Mouse (Mus musculus) midbrain, embryonic 12.5 days (tissue): ENCODE measurements at regions not wholly inside any gene's neighbourhood (a gene's known extent, or its start where the extent isn't known, plus 50 kb on each side); places are given as distances from the start of the nearest gene placed in this dataset.

ENCODE experiments used
- ATAC-seq: fragments of 200-750 bp; cut with Nextera tagmentation; 2 replicates; pipeline ENCODE4 v1.8.0; 2017; ENCODE audit warnings: low read depth, moderate TSS enrichment, moderate library complexity; ENCODE audit not compliant: low FRiP score
- H3K27ac ChIP-seq: fragments of 300-500 bp; sonication (generic); replicated peaks from 2 replicates; pipeline ENCODE4 v1.5.1; 2016; ENCODE audit warnings: mild to moderate bottlenecking
- H3K27me3 ChIP-seq: fragments of 300-500 bp; sonication (generic); 2 replicates; pipeline ENCODE4 v1.6.1; 2016; ENCODE audit warnings: mild to moderate bottlenecking
- H3K36me3 ChIP-seq: fragments of 300-500 bp; sonication (generic); 2 replicates; pipeline ENCODE4 v1.6.1; 2016
- H3K4me1 ChIP-seq: fragments of 300-500 bp; sonication (generic); 2 replicates; pipeline ENCODE4 v1.6.1; 2016
- H3K4me2 ChIP-seq: fragments of 300-500 bp; sonication (generic); replicated peaks from 2 replicates; pipeline ENCODE4 v1.6.1; 2016; ENCODE audit warnings: mild to moderate bottlenecking, moderate library complexity
- H3K4me3 ChIP-seq: fragments of 300-500 bp; sonication (generic); 2 replicates; pipeline ENCODE4 v1.5.1; 2016; ENCODE audit warnings: mild to moderate bottlenecking
- H3K9ac ChIP-seq: fragments of 300-500 bp; sonication (generic); replicated peaks from 2 replicates; pipeline ENCODE4 v1.6.1; 2016; ENCODE audit warnings: mild to moderate bottlenecking, moderate library complexity
- H3K9me3 ChIP-seq: fragments of 300-500 bp; sonication (generic); 2 replicates; pipeline ENCODE4 v1.6.1; 2016; ENCODE audit warnings: mild to moderate bottlenecking
- WGBS: fragments of 180-500 bp; shearing (Covaris S2); methylation state at CpG from one replicate; pipeline ENCODE4 v1.1.7; 2016; 5-methylcytosine and 5-hydroxymethylcytosine counted together

DNA sequence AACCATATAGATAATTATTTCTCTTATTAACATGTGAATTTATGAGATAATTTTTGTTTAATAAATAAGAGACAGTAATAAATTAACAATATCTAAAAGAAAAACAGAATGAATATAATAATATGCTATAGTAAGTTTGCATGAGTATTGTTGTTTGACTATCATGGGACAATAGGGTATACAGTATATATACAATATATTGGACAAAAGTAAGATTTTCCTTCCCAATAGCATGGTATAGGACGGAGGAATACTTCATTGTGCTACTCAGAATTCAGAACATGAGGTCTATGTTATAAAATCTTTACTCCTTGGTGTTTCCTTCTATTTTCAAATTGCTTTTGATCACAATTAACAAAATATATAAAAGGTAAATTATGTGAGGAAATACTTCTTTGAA lies 771.0 kb upstream of the Pcdh20 start:
- no peaks in the 10 kb centered on the region for H3K27me3 ChIP-seq
- no peaks in the 10 kb centered on the region for H3K36me3 ChIP-seq
- WGBS = 94% methylated on average over 1 of the region's 1 CpGs
- H3K9ac ChIP-seq = no peak overlapping the region
- no peak overlapping the region for H3K4me2 ChIP-seq
- H3K27ac ChIP-seq = no peak overlapping the region
- ATAC-seq = no peak
- H3K4me1 ChIP-seq = no peaks in the 10 kb centered on the region
- no peak overlapping the region for H3K4me3 ChIP-seq
- no peaks in the 10 kb centered on the region for H3K9me3 ChIP-seq

- H3K27me3 ChIP-seq = no peaks in the 10 kb centered on the region
- H3K4me3 ChIP-seq = no peak overlapping the region
- H3K4me1 ChIP-seq = no peaks in the 10 kb centered on the region
- H3K9me3 ChIP-seq = no peaks in the 10 kb centered on the region
- 84% methylated on average over 3 of the region's 3 CpGs for WGBS
- H3K4me2 ChIP-seq = no peak overlapping the region
- no peaks in the 10 kb centered on the region for H3K36me3 ChIP-seq
- no peak overlapping the region for H3K9ac ChIP-seq
- H3K27ac ChIP-seq = no peak overlapping the region
- no peak for ATAC-seq
Measured at GRCm38 (mm10) chr14:89236501-89236900, 765.3 kb upstream of the Pcdh20 start.

- Histone ChIP-seq H3K27me3 (no peaks in the 10 kb centered on the region), H3K4me1 (0 out of 2 replicates have a peak, but pooled peaks cover 6% of the 10 kb centered on the region), H3K9me3 (no peaks in the 10 kb centered on the region), H3K27ac (no peak overlapping the region), H3K36me3 (no peaks in the 10 kb centered on the region), H3K4me3 (no peak overlapping the region), H3K9ac (no peak overlapping the region), H3K4me2 (no peak overlapping the region; the same call in 1 of the 2 replicates)
- 54% methylated on average over 8 of the region's 8 CpGs for WGBS
- no peak for ATAC-seq
Measured at GRCm38 (mm10) chr14:89230482-89230881, 759.3 kb upstream of the Pcdh20 start.

DNA sequence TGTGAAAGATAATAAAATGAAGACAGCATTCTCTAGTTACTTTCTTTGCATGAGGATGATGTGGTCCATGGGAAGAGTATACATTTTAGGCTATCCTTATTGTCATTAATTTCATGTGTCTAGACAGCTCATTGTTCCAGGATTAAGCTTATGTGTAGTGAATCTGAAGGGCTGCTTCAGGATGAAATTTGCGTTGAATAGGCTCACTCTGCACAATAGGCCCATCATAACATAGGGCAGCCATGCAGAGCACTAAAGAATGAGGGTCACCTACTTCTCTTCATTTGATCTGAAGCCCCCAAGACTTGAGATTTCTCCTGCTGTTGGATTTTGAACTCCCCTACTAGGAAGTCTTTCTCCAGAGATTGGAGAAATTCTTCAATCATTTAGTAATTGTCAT lies 746.2 kb upstream of the Pcdh20 start:
- Histone ChIP-seq H3K4me2 (no peak overlapping the region), H3K36me3 (no peaks in the 10 kb centered on the region), H3K27ac (no peak overlapping the region), H3K4me3 (no peak overlapping the region), H3K4me1 (no peaks in the 10 kb centered on the region), H3K27me3 (no peaks in the 10 kb centered on the region), H3K9ac (no peak overlapping the region), H3K9me3 (no peaks in the 10 kb centered on the region)
- ATAC-seq = peak; percentile 74
- WGBS = 24% methylated on average over 1 of the region's 1 CpGs

- Histone ChIP-seq H3K27me3 (no peaks in the 10 kb centered on the region), H3K36me3 (no peaks in the 10 kb centered on the region), H3K4me3 (no peak overlapping the region), H3K9ac (no peak overlapping the region), H3K4me1 (no peaks in the 10 kb centered on the region), H3K27ac (no peak overlapping the region), H3K4me2 (no peak overlapping the region), H3K9me3 (no peaks in the 10 kb centered on the region)
- WGBS = 32% methylated on average over 2 of the region's 2 CpGs
- peak; percentile 41; the same call in 1 of the 2 replicates for ATAC-seq
Measured at GRCm38 (mm10) chr14:89181386-89181979, 710.3 kb upstream of the Pcdh20 start.

GRCm38 (mm10) chr14:89142994-89143686 lies 671.9 kb upstream of the Pcdh20 start:
- no peaks in the 10 kb centered on the region for H3K36me3 ChIP-seq
- WGBS = 52% methylated on average over 3 of the region's 3 CpGs

GRCm38 (mm10) chr14:89099296-89099695 lies 628.1 kb upstream of the Pcdh20 start:
- no peaks in the 10 kb centered on the region for H3K36me3 ChIP-seq
- ATAC-seq = no peak
- no peaks in the 10 kb centered on the region for H3K9me3 ChIP-seq
- H3K4me1 ChIP-seq = no peaks in the 10 kb centered on the region
- H3K4me3 ChIP-seq = no peak overlapping the region
- no peak overlapping the region for H3K4me2 ChIP-seq
- H3K9ac ChIP-seq = no peak overlapping the region
- 26% methylated on average over 4 of the region's 4 CpGs for WGBS
- no peak overlapping the region for H3K27ac ChIP-seq
- H3K27me3 ChIP-seq = no peaks in the 10 kb centered on the region

More at GRCm38 (mm10) chr14:89142994-89143686, 671.9 kb upstream of the Pcdh20 start:
- no peaks in the 10 kb centered on the region for H3K9me3 ChIP-seq
- H3K4me2 ChIP-seq = no peak overlapping the region
- H3K4me3 ChIP-seq = no peak overlapping the region
- H3K27ac ChIP-seq = no peak overlapping the region
- H3K9ac ChIP-seq = no peak overlapping the region
- peak; percentile 94 for ATAC-seq
- H3K4me1 ChIP-seq = no peaks in the 10 kb centered on the region
- H3K27me3 ChIP-seq = no peaks in the 10 kb centered on the region

DNA sequence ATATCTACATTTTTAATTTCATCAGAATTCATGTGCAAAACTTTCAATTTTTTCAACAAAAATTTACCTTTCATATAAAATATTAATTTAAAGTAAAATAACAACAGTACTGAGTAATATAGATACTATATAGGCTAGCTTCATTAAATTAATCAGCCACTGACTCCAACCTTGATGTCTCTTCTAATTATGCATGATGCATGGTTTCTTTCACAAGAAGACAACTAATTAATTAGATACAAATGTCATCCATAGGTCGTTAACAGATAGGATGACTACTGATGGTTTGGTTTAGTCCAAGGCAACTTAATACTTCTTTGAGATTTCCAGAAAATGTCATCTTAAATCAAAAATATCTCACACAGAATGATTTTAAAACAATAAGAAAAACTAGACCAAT lies 618.5 kb upstream of the Pcdh20 start:
- Histone ChIP-seq H3K27me3 (no peaks in the 10 kb centered on the region), H3K9me3 (no peaks in the 10 kb centered on the region), H3K4me1 (no peaks in the 10 kb centered on the region), H3K9ac (no peak overlapping the region), H3K36me3 (no peaks in the 10 kb centered on the region), H3K4me3 (no peak overlapping the region), H3K27ac (no peak overlapping the region), H3K4me2 (no peak overlapping the region)
- WGBS = 78% methylated on average over 1 of the region's 1 CpGs
- no peak for ATAC-seq

DNA sequence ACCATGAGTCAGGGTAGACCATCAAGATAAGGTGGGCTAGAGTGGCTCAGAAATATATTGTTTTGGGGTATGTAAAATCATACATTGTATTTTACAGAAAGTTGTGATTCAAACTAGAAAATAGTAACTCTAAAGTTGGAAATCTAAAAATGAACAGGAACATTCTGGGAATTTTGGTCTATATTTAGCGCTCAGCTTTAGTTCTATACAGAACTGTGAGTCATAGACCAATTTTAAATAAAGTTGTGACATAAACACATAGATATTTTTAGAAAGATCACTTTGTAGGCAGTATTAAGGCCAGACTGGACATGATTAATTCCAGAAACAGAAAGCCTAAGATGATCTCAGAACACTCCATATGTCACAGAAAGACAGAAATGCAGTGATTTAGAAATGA lies 604.8 kb upstream of the Pcdh20 start:
- Histone ChIP-seq H3K4me2 (no peak overlapping the region), H3K27me3 (no peaks in the 10 kb centered on the region), H3K9ac (no peak overlapping the region), H3K9me3 (no peaks in the 10 kb centered on the region), H3K4me1 (no peaks in the 10 kb centered on the region), H3K4me3 (no peak overlapping the region), H3K36me3 (no peaks in the 10 kb centered on the region), H3K27ac (no peak overlapping the region)
- ATAC-seq = no peak
- 89% methylated on average over 1 of the region's 1 CpGs for WGBS

- peaks cover 3% of the 10 kb centered on the region; the same call in 1 of the 2 replicates for H3K4me1 ChIP-seq
- no peak overlapping the region for H3K27ac ChIP-seq
- no peak for ATAC-seq
- H3K27me3 ChIP-seq = no peaks in the 10 kb centered on the region
- no peak overlapping the region for H3K9ac ChIP-seq
- H3K4me2 ChIP-seq = no peak overlapping the region
- no peak overlapping the region for H3K4me3 ChIP-seq
- no peaks in the 10 kb centered on the region for H3K36me3 ChIP-seq
- WGBS = 93% methylated on average over 1 of the region's 1 CpGs
- H3K9me3 ChIP-seq = no peaks in the 10 kb centered on the region
Measured at GRCm38 (mm10) chr14:89063971-89064370, 592.8 kb upstream of the Pcdh20 start.

DNA sequence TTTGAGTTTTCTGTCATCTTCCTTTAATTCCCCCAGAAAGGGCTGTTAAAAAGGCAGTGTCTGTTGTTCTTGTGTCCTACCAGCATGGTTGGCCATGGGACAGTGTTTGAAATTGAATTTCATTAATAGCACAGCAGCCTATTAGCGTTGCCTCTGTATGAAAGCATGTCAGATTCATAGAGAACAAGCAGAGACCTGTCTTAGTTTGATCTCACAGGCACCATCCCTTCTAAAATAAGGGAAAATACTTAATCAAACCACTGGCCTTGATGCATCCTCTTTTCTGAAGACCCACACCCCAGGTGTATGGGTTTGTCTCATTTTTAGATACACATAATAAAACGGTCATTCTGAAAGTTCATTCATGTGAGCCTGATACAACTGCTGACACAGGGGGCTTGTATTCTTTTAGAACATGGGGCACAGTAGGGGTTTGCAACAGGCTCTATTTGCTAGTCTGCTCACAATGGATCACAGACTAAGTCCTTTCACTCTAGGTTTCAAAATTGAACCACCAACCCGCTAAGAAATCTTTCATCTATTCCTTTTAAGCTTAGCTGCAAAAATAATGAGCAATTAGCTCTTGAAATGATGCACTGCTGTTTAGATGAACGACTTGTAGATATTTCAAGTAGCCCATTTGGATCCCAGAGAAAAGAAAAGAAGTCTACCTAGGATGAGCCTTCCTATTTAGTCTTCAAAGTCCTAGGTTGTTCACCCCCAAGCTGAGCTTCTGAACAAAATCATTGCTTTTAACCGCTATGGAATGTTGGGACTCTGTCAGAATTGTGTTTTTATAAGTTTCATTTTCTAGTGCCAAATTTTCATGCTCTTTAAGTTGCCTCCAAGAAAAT lies 591.6 kb upstream of the Pcdh20 start:
- WGBS = 51% methylated on average over 5 of the region's 5 CpGs
- Histone ChIP-seq H3K9me3 (no peaks in the 10 kb centered on the region), H3K9ac (no peak overlapping the region), H3K36me3 (no peaks in the 10 kb centered on the region), H3K4me2 (no peak overlapping the region), H3K27me3 (no peaks in the 10 kb centered on the region), H3K4me1 (peaks cover 3% of the 10 kb centered on the region; the same call in 1 of the 2 replicates), H3K4me3 (no peak overlapping the region), H3K27ac (no peak overlapping the region)
- peak; percentile 55; the same call in 1 of the 2 replicates for ATAC-seq

DNA sequence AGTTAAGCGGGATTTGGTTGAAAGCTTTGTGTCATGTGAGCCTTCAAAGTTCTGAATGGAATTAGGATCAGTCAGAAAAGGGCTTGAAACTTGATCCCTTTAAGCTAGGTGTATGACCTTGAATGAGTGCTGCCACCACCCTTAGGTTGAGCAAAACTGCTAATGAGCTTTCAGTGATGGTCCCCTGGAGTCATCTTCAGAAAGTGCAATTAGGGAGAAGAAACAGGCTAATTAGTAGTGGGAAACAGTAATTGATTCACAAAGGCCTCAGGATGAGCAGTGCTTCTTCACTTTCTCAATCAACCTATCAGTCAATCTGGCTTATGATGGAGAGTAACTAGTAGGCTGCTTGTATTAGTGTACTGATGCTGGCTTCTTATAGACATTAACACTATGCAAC lies 590.1 kb upstream of the Pcdh20 start:
- Histone ChIP-seq H3K9me3 (no peaks in the 10 kb centered on the region), H3K4me1 (peaks cover 3% of the 10 kb centered on the region; the same call in 1 of the 2 replicates), H3K27me3 (no peaks in the 10 kb centered on the region), H3K9ac (no peak overlapping the region), H3K4me2 (no peak overlapping the region), H3K36me3 (no peaks in the 10 kb centered on the region), H3K4me3 (no peak overlapping the region), H3K27ac (no peak overlapping the region)
- ATAC-seq = peak; percentile 67
- 33% methylated on average over 1 of the region's 1 CpGs for WGBS
